Mouse (Mus musculus): ENCODE results near the gene Bmp6. TPM values are rescaled to one million over a fixed set of nuclear protein-coding genes. Genes with fewer than 3 reads are reported as not detected.
A peak's percentile ranks its signal among the peaks of the same experiment; 100 is the strongest.

Gene Bmp6
- 63.5 and 67.0 TPM in 2 replicates for polyA plus RNA-seq (2012; rRNA removed)

GRCm38 (mm10) chr13:38344713-38345430 is at the start of gene Bmp6:
Bmp6 (plus strand) TSS chr13:38345107.
- H3K4me1 ChIP-seq (ENCODE audit: control insufficient read depth, insufficient read depth, low read length): peaks cover 6% of the 10 kb centered on the region; the same call in 1 of the 2 replicates
- peak within 1 kb of the TSS; percentile 57 for H3K4me3 ChIP-seq (ENCODE audit: insufficient read depth, low read depth, low read length)
- no peaks in the 10 kb centered on the region for H3K36me3 ChIP-seq (ENCODE audit: control insufficient read depth, insufficient read depth, low read length)
- no peak within 1 kb of the TSS for H3K27ac ChIP-seq (ENCODE audit: insufficient read depth, low read depth, low read length)
- no peaks in the 10 kb centered on the region for H3K27me3 ChIP-seq (replicated peaks; ENCODE audit: control insufficient read depth, insufficient read depth, low read length)
- DNase-seq: peak; percentile 95
- no peak for TF ChIP-seq CTCF (conservative IDR thresholded peaks at IDR 0.05; ENCODE audit: insufficient read depth, insufficient read length, low read depth, low read length)
- TF ChIP-seq POLR2A (IDR thresholded peaks at IDR 0.05; ENCODE audit: low read depth, low read length): peak; percentile 69
- 3% methylated on average over 54 of the region's 54 CpGs for WGBS

GRCm38 (mm10) chr13:38296166-38296565 is 48.7 kb upstream of the Bmp6 start:
- no peaks in the 10 kb centered on the region for H3K36me3 ChIP-seq (ENCODE audit: control insufficient read depth, insufficient read depth, low read length)
- no peak overlapping the region for H3K27ac ChIP-seq (ENCODE audit: insufficient read depth, low read depth, low read length)
- H3K4me3 ChIP-seq (ENCODE audit: insufficient read depth, low read depth, low read length): no peak overlapping the region
- TF ChIP-seq POLR2A (IDR thresholded peaks at IDR 0.05; ENCODE audit: low read depth, low read length): no peak
- no peak for TF ChIP-seq CTCF (conservative IDR thresholded peaks at IDR 0.05; ENCODE audit: insufficient read depth, insufficient read length, low read depth, low read length)
- WGBS: 22% methylated on average over 8 of the region's 8 CpGs
- H3K27me3 ChIP-seq (replicated peaks; ENCODE audit: control insufficient read depth, insufficient read depth, low read length): no peaks in the 10 kb centered on the region
- peak; percentile 54 for DNase-seq
- no peaks in the 10 kb centered on the region for H3K4me1 ChIP-seq (ENCODE audit: control insufficient read depth, insufficient read depth, low read length)

- DNase-seq: peak; percentile 4
- H3K4me3 ChIP-seq (ENCODE audit: insufficient read depth, low read depth, low read length): no peak overlapping the region
- no peak overlapping the region for H3K27ac ChIP-seq (ENCODE audit: insufficient read depth, low read depth, low read length)
- no peaks in the 10 kb centered on the region for H3K36me3 ChIP-seq (ENCODE audit: control insufficient read depth, insufficient read depth, low read length)
- no peaks in the 10 kb centered on the region for H3K4me1 ChIP-seq (ENCODE audit: control insufficient read depth, insufficient read depth, low read length)
- no peak for TF ChIP-seq POLR2A (IDR thresholded peaks at IDR 0.05; ENCODE audit: low read depth, low read length)
- TF ChIP-seq CTCF (conservative IDR thresholded peaks at IDR 0.05; ENCODE audit: insufficient read depth, insufficient read length, low read depth, low read length): no peak
- no peaks in the 10 kb centered on the region for H3K27me3 ChIP-seq (replicated peaks; ENCODE audit: control insufficient read depth, insufficient read depth, low read length)
- 23% methylated on average over 8 of the region's 8 CpGs for WGBS
These were observed 48.3 kb upstream of the Bmp6 start for GRCm38 (mm10) chr13:38296601-38297000.

- no peak for DNase-seq
- Histone ChIP-seq H3K4me1 (ENCODE audit: control insufficient read depth, insufficient read depth, low read length) (no peaks in the 10 kb centered on the region), H3K27ac (ENCODE audit: insufficient read depth, low read depth, low read length) (no peak overlapping the region), H3K27me3 (replicated peaks; ENCODE audit: control insufficient read depth, insufficient read depth, low read length) (no peaks in the 10 kb centered on the region), H3K4me3 (ENCODE audit: insufficient read depth, low read depth, low read length) (no peak overlapping the region), H3K36me3 (ENCODE audit: control insufficient read depth, insufficient read depth, low read length) (no peaks in the 10 kb centered on the region)
- WGBS: 91% methylated on average over 3 of the region's 3 CpGs
- TF ChIP-seq CTCF (conservative IDR thresholded peaks at IDR 0.05; ENCODE audit: insufficient read depth, insufficient read length, low read depth, low read length) (no peak), POLR2A (IDR thresholded peaks at IDR 0.05; ENCODE audit: low read depth, low read length) (no peak)
These were observed 33.8 kb upstream of the Bmp6 start for GRCm38 (mm10) chr13:38311125-38311524.

- no peak overlapping the region for H3K27ac ChIP-seq (ENCODE audit: insufficient read depth, low read depth, low read length)
These were observed 32.4 kb upstream of the Bmp6 start for GRCm38 (mm10) chr13:38312357-38313040.

GRCm38 (mm10) chr13:38314590-38314989 is 30.3 kb upstream of the Bmp6 start:
- H3K27ac ChIP-seq (ENCODE audit: insufficient read depth, low read depth, low read length): no peak overlapping the region
- TF ChIP-seq CTCF (conservative IDR thresholded peaks at IDR 0.05; ENCODE audit: insufficient read depth, insufficient read length, low read depth, low read length): no peak
- no peak for TF ChIP-seq POLR2A (IDR thresholded peaks at IDR 0.05; ENCODE audit: low read depth, low read length)
- no peaks in the 10 kb centered on the region for H3K27me3 ChIP-seq (replicated peaks; ENCODE audit: control insufficient read depth, insufficient read depth, low read length)
- WGBS: 73% methylated on average over 7 of the region's 7 CpGs
- H3K4me1 ChIP-seq (ENCODE audit: control insufficient read depth, insufficient read depth, low read length): no peaks in the 10 kb centered on the region
- H3K36me3 ChIP-seq (ENCODE audit: control insufficient read depth, insufficient read depth, low read length): no peaks in the 10 kb centered on the region
- H3K4me3 ChIP-seq (ENCODE audit: insufficient read depth, low read depth, low read length): no peak overlapping the region
- no peak for DNase-seq

More at GRCm38 (mm10) chr13:38312357-38313040, 32.4 kb upstream of the Bmp6 start:
- no peak for TF ChIP-seq CTCF (conservative IDR thresholded peaks at IDR 0.05; ENCODE audit: insufficient read depth, insufficient read length, low read depth, low read length)
- TF ChIP-seq POLR2A (IDR thresholded peaks at IDR 0.05; ENCODE audit: low read depth, low read length): no peak
- WGBS: 86% methylated on average over 12 of the region's 12 CpGs
- Histone ChIP-seq H3K36me3 (ENCODE audit: control insufficient read depth, insufficient read depth, low read length) (no peaks in the 10 kb centered on the region), H3K4me1 (ENCODE audit: control insufficient read depth, insufficient read depth, low read length) (no peaks in the 10 kb centered on the region), H3K27me3 (replicated peaks; ENCODE audit: control insufficient read depth, insufficient read depth, low read length) (no peaks in the 10 kb centered on the region), H3K4me3 (ENCODE audit: insufficient read depth, low read depth, low read length) (no peak overlapping the region)
- DNase-seq: no peak

- no peaks in the 10 kb centered on the region for H3K27me3 ChIP-seq (replicated peaks; ENCODE audit: control insufficient read depth, insufficient read depth, low read length)
- no peak for TF ChIP-seq CTCF (conservative IDR thresholded peaks at IDR 0.05; ENCODE audit: insufficient read depth, insufficient read length, low read depth, low read length)
- no peak for TF ChIP-seq POLR2A (IDR thresholded peaks at IDR 0.05; ENCODE audit: low read depth, low read length)
- H3K4me1 ChIP-seq (ENCODE audit: control insufficient read depth, insufficient read depth, low read length): no peaks in the 10 kb centered on the region
- no peak overlapping the region for H3K27ac ChIP-seq (ENCODE audit: insufficient read depth, low read depth, low read length)
- DNase-seq: no peak
- no peaks in the 10 kb centered on the region for H3K36me3 ChIP-seq (ENCODE audit: control insufficient read depth, insufficient read depth, low read length)
- H3K4me3 ChIP-seq (ENCODE audit: insufficient read depth, low read depth, low read length): no peak overlapping the region
- 96% methylated on average over 1 of the region's 1 CpGs for WGBS
These were observed 26.5 kb upstream of the Bmp6 start for GRCm38 (mm10) chr13:38318418-38318817.
